Mouse (Mus musculus) left cerebral cortex, postnatal 10 days (tissue): Measurements from ENCODE around the gene Dlg2. TPM values are rescaled to one million over a fixed set of nuclear protein-coding genes. Genes with fewer than 3 reads are reported as not detected.

Source experiments
- DNase-seq, 2 experiments: peaks; one replicate each; pipeline ENCODE4 v3.0.0; 2021 to 2022; ENCODE audit warnings: low spot score in 2 of 2, mixed read lengths in 1 of 2; ENCODE audit errors: extremely low spot score in 1 of 2
- intact Hi-C: fragments of 180-260 bp; cut with DNase I; formaldehyde crosslinking; loops from one replicate; pipeline ENCODE4 v1.15.1; 2025
- total RNA-seq, 2 experiments: library from RNA; stranded (reverse); gene quantifications; 2 replicates each; pipeline ENCODE4 v1.2.3; 2021

Dlg2 gene
- total RNA-seq, 2 experiments from 2014 or later: 426 to 445 TPM

- intact Hi-C loops: no loop called here
- no peak for DNase-seq
Measured at GRCm38 (mm10) chr7:92463080-92463877, 1986.8 kb downstream of the Dlg2 start.

GRCm38 (mm10) chr7:92464290-92464689, 1987.8 kb downstream of the Dlg2 start:
- DNase-seq: no peak
- intact Hi-C loops: no loop called here

DNA sequence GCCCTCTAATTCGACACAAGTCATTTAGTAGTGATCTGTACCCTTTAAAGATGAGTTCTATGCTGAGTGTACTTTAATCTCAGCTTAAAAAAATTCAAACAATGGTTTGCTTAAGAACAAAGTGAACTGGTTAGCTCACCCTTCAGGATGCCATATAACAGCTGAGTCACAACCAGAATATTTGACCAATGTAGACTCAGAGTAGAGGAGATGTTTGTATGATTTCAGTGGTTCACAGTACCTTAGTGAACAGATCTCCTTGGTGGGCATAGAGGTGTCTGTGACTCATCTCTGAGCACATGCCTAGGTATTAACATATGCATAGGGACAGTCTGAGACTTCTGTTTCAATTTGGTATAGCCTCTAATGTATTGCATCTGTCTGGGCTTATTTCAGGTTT, 2002.7 kb downstream of the Dlg2 start:
- no peak for DNase-seq
- intact Hi-C loops: no loop called here

DNA sequence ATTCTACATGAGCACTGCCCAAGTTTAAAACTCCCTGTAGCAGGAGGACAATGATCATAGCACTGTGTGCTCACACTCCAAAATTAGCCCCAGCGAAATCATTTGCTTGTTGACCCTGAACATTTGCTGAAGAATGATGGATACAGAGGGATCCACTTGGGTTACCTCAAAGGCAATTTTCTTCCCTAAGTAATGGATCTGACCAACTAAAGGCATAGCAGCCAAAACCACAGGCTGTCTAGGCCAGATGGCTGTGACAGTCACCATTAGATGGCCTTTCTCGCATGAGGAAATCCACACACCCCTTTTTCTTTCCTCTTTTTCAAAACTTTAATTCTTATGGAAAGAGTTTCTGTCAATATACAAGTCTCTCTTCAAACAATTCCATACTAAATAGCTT, 2003.3 kb downstream of the Dlg2 start:
- intact Hi-C loops: no loop called here

DNA sequence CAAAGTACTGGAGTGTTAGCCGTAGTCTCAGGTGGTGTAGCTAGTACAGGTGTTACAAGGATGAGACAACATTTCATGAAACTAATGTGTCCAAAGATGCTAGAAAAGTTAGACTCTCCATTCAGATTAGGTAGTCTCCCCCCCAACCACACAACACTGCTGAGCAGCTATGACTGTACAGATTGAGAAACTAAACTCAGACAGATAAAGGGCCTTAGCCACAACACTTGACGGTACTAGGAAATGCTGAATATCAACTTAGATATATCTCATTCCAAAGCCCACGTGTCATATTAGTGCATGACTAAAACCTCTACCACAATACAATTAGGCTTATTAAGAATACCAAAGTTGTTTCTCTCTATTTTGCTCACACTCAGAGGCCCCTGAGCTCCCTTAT, 2006.9 kb downstream of the Dlg2 start:
- DNase-seq: no peak
- intact Hi-C loops: no loop called here

More for the DNA sequence above, 2003.3 kb downstream of the Dlg2 start:
- DNase-seq: no peak

DNA sequence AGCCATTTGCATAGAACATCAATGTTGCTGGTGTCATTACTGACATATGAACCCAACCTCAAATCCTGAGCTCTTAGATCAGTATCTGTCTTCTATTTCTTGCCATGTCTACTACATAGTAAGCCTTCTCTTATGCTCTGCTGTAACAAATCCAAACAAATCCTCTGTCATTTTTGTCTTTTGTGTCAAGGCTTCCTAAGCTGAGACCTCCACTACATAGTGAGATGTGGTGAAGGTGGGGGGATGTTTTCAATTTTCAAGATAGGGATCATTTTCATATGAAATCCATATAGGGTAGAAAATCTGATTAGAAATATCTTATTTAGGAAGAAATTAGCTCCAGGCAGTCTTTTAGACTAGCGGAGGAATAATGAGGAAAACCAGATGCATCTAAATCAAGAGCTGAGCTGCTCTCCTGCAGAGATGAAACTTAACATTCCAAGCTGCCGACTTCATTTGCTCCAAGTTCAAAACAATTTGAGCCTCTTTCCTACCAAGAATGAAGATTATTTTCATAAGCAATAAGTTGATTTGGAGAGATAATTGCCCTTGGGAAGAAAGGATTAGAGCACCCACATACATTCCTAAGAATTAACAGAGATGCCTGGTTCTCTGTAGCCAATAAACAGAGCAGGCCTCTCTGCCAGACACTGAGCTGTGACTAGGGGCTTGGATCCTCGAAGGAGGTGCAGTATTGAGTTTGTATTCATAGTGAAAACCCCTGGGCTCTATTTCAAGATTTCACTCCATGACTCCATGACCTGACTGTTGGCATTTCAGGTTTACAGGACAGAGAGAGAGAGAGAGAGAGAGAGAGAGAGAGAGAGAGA, 2009.6 kb downstream of the Dlg2 start:
- no peak for DNase-seq
- intact Hi-C loops: no loop called here

DNA sequence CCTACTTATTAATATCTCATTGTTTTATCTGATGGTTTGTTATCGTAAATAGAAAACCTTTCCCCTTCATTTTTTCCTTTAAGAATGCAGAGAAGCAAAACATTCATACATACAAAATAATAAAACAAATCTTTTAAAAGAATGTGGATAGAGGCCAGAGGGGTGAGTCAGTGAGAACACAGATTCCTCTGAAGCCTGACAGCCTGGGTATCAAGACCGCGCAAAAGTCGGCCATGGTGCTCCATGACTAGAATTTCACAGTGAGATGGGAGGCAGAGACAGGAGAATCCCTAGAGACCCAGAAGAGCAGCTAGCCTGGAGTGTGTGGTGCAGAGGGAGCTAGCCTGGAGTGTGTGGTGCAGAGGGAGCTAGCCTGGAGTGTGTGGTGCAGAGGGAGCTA, 2010.4 kb downstream of the Dlg2 start:
- intact Hi-C loops: no loop called here
- DNase-seq: no peak

- intact Hi-C loops: no loop called here
- DNase-seq: no peak
Measured at GRCm38 (mm10) chr7:92492262-92492661, 2015.8 kb downstream of the Dlg2 start.

GRCm38 (mm10) chr7:92493521-92493920, 2017.0 kb downstream of the Dlg2 start:
- DNase-seq: no peak
- intact Hi-C loops: no loop called here

Other genes starting within 250 kb of the Dlg2 start
- not detected for gene Ccdc83, start 210.9 kb upstream of the Dlg2 start, total RNA-seq
- 10 to 100 TPM; 59.4 to 61.8 TPM for gene Sytl2, start 174.4 kb upstream of the Dlg2 start, total RNA-seq
- 1 to 10 TPM in 1 of 2 experiments, under 1 TPM in 1; 0.55 to 1.2 TPM for gene Ccdc89, start 50.1 kb upstream of the Dlg2 start, total RNA-seq
- gene Crebzf, start 33.9 kb upstream of the Dlg2 start, total RNA-seq: 10 to 100 TPM; 72.9 to 78.2 TPM
- gene Tmem126a, start 19.4 kb upstream of the Dlg2 start, total RNA-seq: 10 to 100 TPM; 44.9 to 47.3 TPM
- 10 to 100 TPM; 16.6 to 19.1 TPM for gene Tmem126b, start 671 bp upstream of the Dlg2 start, total RNA-seq